Comparison of ENCODE assay signal across 8 mouse cellular contexts in genomic region chr12:108529214-108529613, GRCm38 (mm10). TPM values are rescaled to one million over a fixed set of nuclear protein-coding genes. Genes with fewer than 3 reads are reported as not detected.
A peak's percentile ranks its signal among the peaks of the same experiment; 100 is the strongest.
DNase-seq lines count a peak whose midpoint lies in the region; ATAC-seq and TF ChIP-seq lines count a peak whose summit lies in the region.

No protein-coding gene starts in this region.

- DNase-seq in liver (peak; percentile 43), Patski (ENCODE audit: low read depth, low spot score) (no peak), MN1 (ENCODE audit: low spot score) (no peak)
- DNase-seq in induced T-regulatory cell, adult 2 months (ENCODE audit: low read depth) = peak; percentile 77
- DNase-seq in liver, postnatal 0 days = peak; percentile 68

- H3K27me3 ChIP-seq in liver, embryonic 12.5 days (replicated peaks) = no peaks in the 10 kb centered on the region
- no peaks in the 10 kb centered on the region for H3K27me3 ChIP-seq in Patski
- H3K27me3 ChIP-seq in liver, postnatal 0 days (ENCODE audit: insufficient read depth, low read length) = no peaks in the 10 kb centered on the region
- H3K27me3 ChIP-seq in small intestine, adult 2 months (ENCODE audit: control insufficient read depth, insufficient read depth, low read length) = no peaks in the 10 kb centered on the region

- WGBS in liver, embryonic 12.5 days (ENCODE audit: insufficient replicate concordance) = 42% methylated on average over 8 of the region's 8 CpGs
- 44% methylated on average over 8 of the region's 8 CpGs for WGBS in liver, postnatal 0 days (ENCODE audit: insufficient replicate concordance)
- 56% methylated on average over 8 of the region's 8 CpGs for WGBS in small intestine, adult 2 months

- TF ChIP-seq EP300 in liver, postnatal 0 days (IDR thresholded peaks at IDR 0.05; ENCODE audit: low read depth) = no peak

- no peak overlapping the region for H3K9ac ChIP-seq in liver, embryonic 12.5 days
- no peak overlapping the region for H3K9ac ChIP-seq in liver, postnatal 0 days (replicated peaks)

- no peak for TF ChIP-seq POLR2A in cortical plate, adult 2 months (IDR thresholded peaks at IDR 0.05; ENCODE audit: extremely low read depth, insufficient read depth, low read length)
- no peak for TF ChIP-seq POLR2A in small intestine, adult 2 months (IDR thresholded peaks at IDR 0.05; ENCODE audit: low read depth, low read length)

- no peaks in the 10 kb centered on the region for H3K4me1 ChIP-seq in liver, embryonic 12.5 days
- H3K4me1 ChIP-seq in cortical plate, adult 2 months (ENCODE audit: control insufficient read depth, insufficient read depth, low read length) = peaks cover 4% of the 10 kb centered on the region
- no peaks in the 10 kb centered on the region for H3K4me1 ChIP-seq in liver, postnatal 0 days (ENCODE audit: insufficient read depth)
- no peaks in the 10 kb centered on the region for H3K4me1 ChIP-seq in small intestine, adult 2 months (ENCODE audit: control insufficient read depth, insufficient read depth, insufficient read length, low read length)

- in situ Hi-C loops in Patski (cut with MboI; ENCODE audit: low pct_unique_long_range_greater_than_20kb) = no loop called here

- TF ChIP-seq CTCF in Patski (IDR thresholded peaks at IDR 0.05) = peak; percentile 60
- TF ChIP-seq CTCF in cortical plate, adult 2 months (IDR thresholded peaks at IDR 0.05; ENCODE audit: extremely low read depth, insufficient read depth, low read length) = peak; percentile 84
- peak; percentile 70 for TF ChIP-seq CTCF in liver, postnatal 0 days (IDR thresholded peaks at IDR 0.05; ENCODE audit: low read depth)
- peak; percentile 77; the same call in 1 of the 2 replicates for TF ChIP-seq CTCF in small intestine, adult 2 months (IDR thresholded peaks at IDR 0.05; ENCODE audit: extremely low read depth, insufficient read length, insufficient replicate concordance, low read depth, low read length)

- H3K9me3 ChIP-seq in liver, embryonic 12.5 days (replicated peaks) = no peaks in the 10 kb centered on the region
- no peaks in the 10 kb centered on the region for H3K9me3 ChIP-seq in liver, postnatal 0 days (ENCODE audit: low read length)

- no peak overlapping the region for H3K4me3 ChIP-seq in liver, embryonic 12.5 days
- no peak overlapping the region for H3K4me3 ChIP-seq in cortical plate, adult 2 months (ENCODE audit: insufficient read depth, low read length)
- H3K4me3 ChIP-seq in liver, postnatal 0 days (ENCODE audit: low read depth, low read length) = no peak overlapping the region
- H3K4me3 ChIP-seq in small intestine, adult 2 months (ENCODE audit: low read depth, low read length) = no peak overlapping the region

- H3K36me3 ChIP-seq in liver, embryonic 12.5 days = no peaks in the 10 kb centered on the region
- H3K36me3 ChIP-seq in liver, postnatal 0 days (replicated peaks; ENCODE audit: insufficient read depth, low read length) = no peaks in the 10 kb centered on the region
- no peaks in the 10 kb centered on the region for H3K36me3 ChIP-seq in small intestine, adult 2 months (ENCODE audit: control insufficient read depth, insufficient read depth, low read length)

- CTCF ChIA-PET in Patski (lab: Charles Lee) = interaction anchor here (0.8 to 2.2 kb wide), 7 partner anchors 8 to 225 kb away, joined by 3 to 12 read pairs (median 3); no protein-coding TSS in a partner anchor

- no peak for ATAC-seq in liver, embryonic 12.5 days
- no peak for ATAC-seq in Patski
- no peak for ATAC-seq in liver, postnatal 0 days

- H3K27ac ChIP-seq in liver, embryonic 12.5 days = no peak overlapping the region
- H3K27ac ChIP-seq in cortical plate, adult 2 months (ENCODE audit: insufficient read depth, low read length) = no peak overlapping the region
- no peak overlapping the region for H3K27ac ChIP-seq in liver, postnatal 0 days (ENCODE audit: low read depth)
- H3K27ac ChIP-seq in small intestine, adult 2 months (ENCODE audit: insufficient read depth, low read depth, low read length) = no peak overlapping the region

- POLR2A ChIA-PET in Patski (lab: Charles Lee) = interaction anchor here (0.6 kb wide), 1 partner anchor 21 kb away, joined by 3 read pairs; no protein-coding TSS in a partner anchor

- no peak overlapping the region for H3K4me2 ChIP-seq in liver, embryonic 12.5 days
- no peak overlapping the region for H3K4me2 ChIP-seq in liver, postnatal 0 days (ENCODE audit: low read depth, low read length)

RNA-seq across cellular contexts. Expression of gene Evl, which starts 25.3 kb away (rescaled TPM):
- polyA plus RNA-seq in liver, embryonic 12.5 days (2016; fragmentation: Nextera tagmentation; extraction: Ambion mirVana) = 12.9 and 14.7 TPM in 2 replicates
- polyA plus RNA-seq in Patski (2021) = 109 TPM
- 178 and 187 TPM in 2 replicates for polyA plus RNA-seq in cortical plate, adult 2 months (2012; rRNA removed)
- polyA plus RNA-seq in liver, postnatal 0 days (2015; fragmentation: Nextera tagmentation; extraction: Ambion mirVana) = 14.3 and 16.5 TPM in 2 replicates
- 12.2 and 22.7 TPM in 2 replicates for polyA plus RNA-seq in small intestine, adult 2 months (2012; rRNA removed)

Comparison
In these comparisons a context has a peak if more than half of its experiments do, and no peak if none do; other contexts are left out.
1. DNase-seq: peak in liver (single experiment), induced T-regulatory cell, adult 2 months (single experiment) and liver, postnatal 0 days (single experiment); none in Patski (single experiment) and MN1 (single experiment).
2. Peak in every context shown above with its lines, with median percentiles within 50 percentile points of each other: CTCF ChIP-seq.